Mouse (Mus musculus): ENCODE data around the gene Slc4a2.

DNA sequence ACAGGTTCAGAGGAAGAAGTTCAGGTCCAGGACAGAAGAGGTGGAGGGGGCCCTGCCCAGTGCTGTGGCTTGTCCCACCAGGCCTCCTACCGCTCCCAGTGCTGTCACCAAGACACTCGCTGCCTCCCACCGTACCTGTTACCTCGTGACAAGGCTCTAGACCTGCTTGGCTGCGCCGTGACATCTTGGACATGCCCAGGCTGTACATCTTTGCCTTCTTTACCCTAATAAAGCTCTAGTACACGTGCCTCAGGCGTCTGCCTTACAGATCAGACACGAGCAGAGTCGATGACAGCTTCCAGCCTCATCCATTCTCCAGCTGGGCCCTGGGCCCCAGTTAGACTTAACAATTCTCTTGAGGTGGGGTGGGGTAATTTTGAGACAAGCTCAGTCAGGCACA is 6.0 kb upstream of the Slc4a2 start:
- TF ChIP-seq GATA1 (IDR thresholded peaks at IDR 0.05; ENCODE audit: borderline replicate concordance, low read length), result no peak
- no peak for TF ChIP-seq FLI1 (IDR thresholded peaks at IDR 0.05; ENCODE audit: low read length)
